ENCODE assay signal across 18 mouse cellular contexts in genomic region chr6:144265752-144266151, GRCm38 (mm10).
DNase-seq lines count a peak whose midpoint lies in the region; ATAC-seq lines count a peak whose summit lies in the region.
"Had no signal": no experiment of that assay in that cellular context is flagged by ENCODE, and none has a peak within 500 bp of the region (broad histone marks: within the 10 kb centered on the region; RNA-seq: fewer than 3 reads in every experiment).

No protein-coding gene starts in this region.

- WGBS in forebrain, embryonic 10.5 days = 92% methylated on average over 5 of the region's 5 CpGs
- 93% methylated on average over 5 of the region's 5 CpGs for WGBS in forebrain, embryonic 11.5 days
- 82% methylated on average over 5 of the region's 5 CpGs for WGBS in limb, embryonic 12.5 days

- H3K4me2 ChIP-seq in forebrain, embryonic 11.5 days (ENCODE audit: low read depth, low read length, severe bottlenecking) = no peak overlapping the region
- no peak overlapping the region for H3K4me2 ChIP-seq in limb, embryonic 12.5 days
- H3K4me2 ChIP-seq: forebrain, embryonic 15.5 days; liver, embryonic 11.5 days; midbrain, embryonic 15.5 days had no signal

- peaks cover 21% of the 10 kb centered on the region for H3K4me1 ChIP-seq in forebrain, embryonic 10.5 days
- H3K4me1 ChIP-seq in forebrain, embryonic 11.5 days (replicated peaks; ENCODE audit: control insufficient read depth, insufficient read depth, low read length) = peaks cover 8% of the 10 kb centered on the region
- H3K4me1 ChIP-seq in limb, embryonic 12.5 days (replicated peaks) = peaks cover 29% of the 10 kb centered on the region

- no peaks in the 10 kb centered on the region for H3K9me3 ChIP-seq in forebrain, embryonic 10.5 days
- H3K9me3 ChIP-seq in forebrain, embryonic 11.5 days (ENCODE audit: control insufficient read depth, low read length) = no peaks in the 10 kb centered on the region
- no peaks in the 10 kb centered on the region for H3K9me3 ChIP-seq in limb, embryonic 12.5 days
- H3K9me3 ChIP-seq: forebrain, embryonic 15.5 days; midbrain, embryonic 15.5 days had no signal

- DNase-seq in forebrain, embryonic 10.5 days (ENCODE audit: extremely low spot score, low spot score) = no peak
- DNase-seq in forebrain, embryonic 11.5 days (ENCODE audit: low spot score) = no peak
- peak; percentile 12 to 23 for DNase-seq in spleen, postnatal 36 days (ENCODE audit: low spot score in 2 of 2)
- no peak for DNase-seq in spleen, postnatal 10 days (ENCODE audit: low spot score in 2 of 2)
- DNase-seq in splenic B cell, adult 2 months (ENCODE audit: low read depth, low spot score) = peak; percentile 65
- DNase-seq in MN1 (ENCODE audit: low spot score) = no peak
- DNase-seq in frontal cortex, postnatal 25 days (ENCODE audit: low spot score in 2 of 2) = no peak
- DNase-seq: cerebellum, postnatal 14 days; heart, adult 18-20 months; kidney, postnatal 4 days; lung, adult 2 months; lung, postnatal 36 days; right cerebral cortex, postnatal 14 days had no signal

- H3K36me3 ChIP-seq in forebrain, embryonic 10.5 days (replicated peaks) = no peaks in the 10 kb centered on the region
- no peaks in the 10 kb centered on the region for H3K36me3 ChIP-seq in forebrain, embryonic 11.5 days (ENCODE audit: control insufficient read depth, insufficient read depth, low read length)
- no peaks in the 10 kb centered on the region for H3K36me3 ChIP-seq in limb, embryonic 12.5 days
- H3K36me3 ChIP-seq in splenic B cell, adult 2 months (ENCODE audit: control insufficient read depth, insufficient read depth, low read length, poor library complexity, severe bottlenecking) = no peaks in the 10 kb centered on the region
- H3K36me3 ChIP-seq: forebrain, embryonic 15.5 days; midbrain, embryonic 15.5 days had no signal

- H3K4me3 ChIP-seq in forebrain, embryonic 10.5 days = no peak overlapping the region
- H3K4me3 ChIP-seq in forebrain, embryonic 11.5 days (ENCODE audit: low read depth, low read length) = no peak overlapping the region
- no peak overlapping the region for H3K4me3 ChIP-seq in limb, embryonic 12.5 days (replicated peaks)
- H3K4me3 ChIP-seq: forebrain, embryonic 15.5 days; midbrain, embryonic 15.5 days had no signal

- no peak for ATAC-seq in forebrain, embryonic 11.5 days (replicated peaks; ENCODE audit: low FRiP score)
- no peak for ATAC-seq in limb, embryonic 12.5 days (ENCODE audit: insufficient number of reproducible peaks, insufficient read depth, low FRiP score, low TSS enrichment, low read depth)
- ATAC-seq: forebrain, embryonic 15.5 days; hindbrain, postnatal 0 days; midbrain, embryonic 15.5 days had no signal

- no peak overlapping the region for H3K9ac ChIP-seq in forebrain, embryonic 11.5 days (ENCODE audit: low read length)
- H3K9ac ChIP-seq in limb, embryonic 12.5 days (replicated peaks) = no peak overlapping the region
- H3K9ac ChIP-seq: forebrain, embryonic 15.5 days; midbrain, embryonic 15.5 days had no signal

- H3K27me3 ChIP-seq in forebrain, embryonic 10.5 days (ENCODE audit: poor library complexity, severe bottlenecking) = no peaks in the 10 kb centered on the region
- no peaks in the 10 kb centered on the region for H3K27me3 ChIP-seq in forebrain, embryonic 11.5 days (ENCODE audit: control insufficient read depth, insufficient read depth, low read length)
- H3K27me3 ChIP-seq in limb, embryonic 12.5 days = no peaks in the 10 kb centered on the region
- H3K27me3 ChIP-seq in splenic B cell, adult 2 months (ENCODE audit: control insufficient read depth, insufficient read depth, low read length, poor library complexity, severe bottlenecking) = no peaks in the 10 kb centered on the region
- H3K27me3 ChIP-seq: forebrain, embryonic 15.5 days; midbrain, embryonic 15.5 days had no signal

- peak overlapping the region; percentile 84 for H3K27ac ChIP-seq in forebrain, embryonic 10.5 days
- no peak overlapping the region for H3K27ac ChIP-seq in forebrain, embryonic 11.5 days (ENCODE audit: low read depth, low read length)
- H3K27ac ChIP-seq in limb, embryonic 12.5 days = peak overlapping the region; percentile 95
- H3K27ac ChIP-seq: forebrain, embryonic 15.5 days; hindbrain, postnatal 0 days; midbrain, embryonic 15.5 days had no signal

Comparison
In these comparisons a context has a peak if more than half of its experiments do, and no peak if none do; other contexts are left out.
1. DNase-seq: peak in spleen, postnatal 36 days (2 of 2) and splenic B cell, adult 2 months (single experiment); none in forebrain, embryonic 10.5 days (single experiment), forebrain, embryonic 11.5 days (single experiment), spleen, postnatal 10 days (0 of 2), MN1 (single experiment) and frontal cortex, postnatal 25 days (0 of 2).